Mouse (Mus musculus) testis, adult 2 months (tissue): ENCODE data around the gene Olfr97.

ENCODE experiments used
- CTCF ChIP-seq: fragments of 200-500 bp; IDR thresholded peaks from 2 replicates; pipeline ENCODE4 v1.5.1; 2012; ENCODE audit warnings: low read depth, mild to moderate bottlenecking, inconsistent platforms, low read length, moderate library complexity; ENCODE audit not compliant: control insufficient read depth, insufficient read depth, insufficient replicate concordance
- POLR2A ChIP-seq: fragments of 200-500 bp; IDR thresholded peaks from 2 replicates; pipeline ENCODE4 v1.6.1; 2012; ENCODE audit warnings: low read depth, mild to moderate bottlenecking, inconsistent platforms, low read length, moderate library complexity; ENCODE audit not compliant: control insufficient read depth

GRCm38 (mm10) chr17:37221879-37222278 lies 15.3 kb downstream of the Olfr97 start:
- TF ChIP-seq CTCF, result no peak
- no peak for TF ChIP-seq POLR2A
